Mouse (Mus musculus) forebrain, embryonic 11.5 days (tissue): ENCODE results near the gene Saa1. TPM values are rescaled to one million over a fixed set of nuclear protein-coding genes. Genes with fewer than 3 reads are reported as not detected.

Experiments
- ATAC-seq: fragments of 200-750 bp; cut with Nextera tagmentation; replicated peaks from 2 replicates; pipeline ENCODE4 v1.8.0; 2017; ENCODE audit warnings: moderate TSS enrichment; ENCODE audit not compliant: low FRiP score
- DNase-seq: peaks from one replicate; pipeline ENCODE4 v3.0.0-alpha.2; 2017; ENCODE audit warnings: low spot score
- H3K27ac ChIP-seq: fragments of 300-500 bp; sonication (generic); 2 replicates; pipeline ENCODE4 v1.5.1; 2014; ENCODE audit warnings: low read depth, low read length
- H3K27me3 ChIP-seq: fragments of 300-500 bp; sonication (generic); 2 replicates; pipeline ENCODE4 v1.6.1; 2014; ENCODE audit warnings: mild to moderate bottlenecking, low read length, mixed read lengths; ENCODE audit not compliant: control insufficient read depth, insufficient read depth
- H3K36me3 ChIP-seq: fragments of 300-500 bp; sonication (generic); 2 replicates; pipeline ENCODE4 v1.6.1; 2014; ENCODE audit warnings: mild to moderate bottlenecking, low read length, moderate library complexity, mixed read lengths; ENCODE audit not compliant: control insufficient read depth, insufficient read depth
- H3K4me1 ChIP-seq: fragments of 300-500 bp; sonication (generic); replicated peaks from 2 replicates; pipeline ENCODE4 v1.6.1; 2014; ENCODE audit warnings: low read length, mixed read lengths; ENCODE audit not compliant: control insufficient read depth, insufficient read depth
- H3K4me2 ChIP-seq: fragments of 300-500 bp; sonication (generic); 2 replicates; pipeline ENCODE4 v1.6.1; 2014; ENCODE audit warnings: low read depth, mild to moderate bottlenecking, low read length, moderate library complexity, mixed read lengths; ENCODE audit not compliant: severe bottlenecking
- H3K4me3 ChIP-seq: fragments of 300-500 bp; sonication (generic); 2 replicates; pipeline ENCODE4 v1.5.1; 2014; ENCODE audit warnings: low read depth, low read length
- H3K9ac ChIP-seq: fragments of 300-500 bp; sonication (generic); 2 replicates; pipeline ENCODE4 v1.6.1; 2014; ENCODE audit warnings: low read length
- H3K9me3 ChIP-seq: fragments of 300-500 bp; sonication (generic); 2 replicates; pipeline ENCODE4 v1.6.1; 2016; ENCODE audit warnings: low read length, mixed read lengths; ENCODE audit not compliant: control insufficient read depth
- WGBS: fragments of 180-500 bp; shearing (Covaris S2); extraction: QIAGEN DNeasy Blood & Tissue Kit; methylation state at CpG from one replicate; pipeline ENCODE4 v1.1.7; 2014; 5-methylcytosine and 5-hydroxymethylcytosine counted together
- polyA plus RNA-seq: library from polyadenylated mRNA; unstranded; fragments of >200 nt; fragmentation: Nextera tagmentation; extraction: Ambion mirVana; gene quantifications from 2 replicates; pipeline ENCODE4 v1.2.1, GENCODE M21; 2014

The Saa1 gene
- polyA plus RNA-seq, 1 experiment from 2014 or later: not detected

GRCm38 (mm10) chr7:46724396-46724795 lies 18.4 kb downstream of the Saa1 start:
- no peak for DNase-seq
- H3K9me3 ChIP-seq: no peaks in the 10 kb centered on the region
- no peak for ATAC-seq
- no peaks in the 10 kb centered on the region for H3K27me3 ChIP-seq
- WGBS: 78% methylated on average over 5 of the region's 5 CpGs
- no peak overlapping the region for H3K4me2 ChIP-seq
- H3K36me3 ChIP-seq: no peaks in the 10 kb centered on the region
- H3K4me1 ChIP-seq: no peaks in the 10 kb centered on the region
- no peak overlapping the region for H3K27ac ChIP-seq
- no peak overlapping the region for H3K4me3 ChIP-seq
- H3K9ac ChIP-seq: no peak overlapping the region

GRCm38 (mm10) chr7:46723849-46724248 lies 18.9 kb downstream of the Saa1 start:
- Histone ChIP-seq H3K9ac (no peak overlapping the region), H3K4me3 (no peak overlapping the region), H3K27ac (no peak overlapping the region), H3K36me3 (no peaks in the 10 kb centered on the region), H3K4me2 (no peak overlapping the region), H3K27me3 (no peaks in the 10 kb centered on the region), H3K4me1 (no peaks in the 10 kb centered on the region), H3K9me3 (no peaks in the 10 kb centered on the region)
- no peak for ATAC-seq
- DNase-seq: no peak
- WGBS: 89% methylated on average over 3 of the region's 3 CpGs

- no peak for DNase-seq
- ATAC-seq: no peak
- Histone ChIP-seq H3K4me1 (no peaks in the 10 kb centered on the region), H3K4me3 (no peak overlapping the region), H3K27ac (no peak overlapping the region), H3K9ac (no peak overlapping the region), H3K9me3 (no peaks in the 10 kb centered on the region), H3K27me3 (no peaks in the 10 kb centered on the region), H3K4me2 (no peak overlapping the region), H3K36me3 (no peaks in the 10 kb centered on the region)
- WGBS: 96% methylated on average over 6 of the region's 6 CpGs
These were observed 19.4 kb downstream of the Saa1 start for GRCm38 (mm10) chr7:46723354-46723753.

- 81% methylated on average over 9 of the region's 9 CpGs for WGBS
- Histone ChIP-seq H3K4me3 (no peak overlapping the region), H3K9me3 (no peaks in the 10 kb centered on the region), H3K4me2 (no peak overlapping the region), H3K9ac (no peak overlapping the region), H3K4me1 (no peaks in the 10 kb centered on the region), H3K27ac (no peak overlapping the region), H3K27me3 (no peaks in the 10 kb centered on the region), H3K36me3 (no peaks in the 10 kb centered on the region)
- ATAC-seq: no peak
- no peak for DNase-seq
These were observed 22.3 kb downstream of the Saa1 start for GRCm38 (mm10) chr7:46720460-46720859.

GRCm38 (mm10) chr7:46719526-46719925 lies 23.3 kb downstream of the Saa1 start:
- no peak overlapping the region for H3K4me2 ChIP-seq
- ATAC-seq (no peak), DNase-seq (no peak)
- H3K36me3 ChIP-seq: no peaks in the 10 kb centered on the region
- no peak overlapping the region for H3K4me3 ChIP-seq
- no peak overlapping the region for H3K27ac ChIP-seq
- H3K9ac ChIP-seq: no peak overlapping the region
- no peaks in the 10 kb centered on the region for H3K27me3 ChIP-seq
- 83% methylated on average over 7 of the region's 7 CpGs for WGBS
- H3K4me1 ChIP-seq: no peaks in the 10 kb centered on the region
- no peaks in the 10 kb centered on the region for H3K9me3 ChIP-seq

- Histone ChIP-seq H3K4me3 (no peak overlapping the region), H3K4me1 (no peaks in the 10 kb centered on the region), H3K36me3 (no peaks in the 10 kb centered on the region), H3K27ac (no peak overlapping the region), H3K4me2 (no peak overlapping the region), H3K9me3 (no peaks in the 10 kb centered on the region), H3K9ac (no peak overlapping the region), H3K27me3 (no peaks in the 10 kb centered on the region)
- WGBS: 89% methylated on average over 7 of the region's 7 CpGs
- no peak for ATAC-seq
- no peak for DNase-seq
These were observed 24.0 kb downstream of the Saa1 start for GRCm38 (mm10) chr7:46718591-46719270.

GRCm38 (mm10) chr7:46716897-46717296 lies 25.9 kb downstream of the Saa1 start:
- Histone ChIP-seq H3K36me3 (no peaks in the 10 kb centered on the region), H3K4me3 (no peak overlapping the region), H3K9ac (no peak overlapping the region), H3K4me1 (no peaks in the 10 kb centered on the region), H3K4me2 (no peak overlapping the region), H3K27ac (no peak overlapping the region), H3K9me3 (no peaks in the 10 kb centered on the region), H3K27me3 (no peaks in the 10 kb centered on the region)
- DNase-seq: no peak
- WGBS: 75% methylated on average over 5 of the region's 5 CpGs
- ATAC-seq: no peak

- Histone ChIP-seq H3K4me3 (no peak within 1 kb of the TSS), H3K9ac (no peak within 1 kb of the TSS), H3K36me3 (no peaks in the 10 kb centered on the region), H3K4me2 (no peak within 1 kb of the TSS), H3K27ac (no peak within 1 kb of the TSS), H3K9me3 (no peaks in the 10 kb centered on the region), H3K27me3 (no peaks in the 10 kb centered on the region), H3K4me1 (no peaks in the 10 kb centered on the region)
- DNase-seq (no peak), ATAC-seq (no peak)
- 90% methylated on average over 5 of the region's 5 CpGs for WGBS
These were observed 27.2 kb downstream of the Saa1 start, which contains the start of gene Saa3 for GRCm38 (mm10) chr7:46715600-46715999. Gene Saa3 (minus strand): TSS chr7:46715700.

- DNase-seq (peak; percentile 67), ATAC-seq (no peak)
- WGBS: 29% methylated on average over 6 of the region's 6 CpGs
These were observed 28.3 kb downstream of the Saa1 start for GRCm38 (mm10) chr7:46714518-46714917.

More at GRCm38 (mm10) chr7:46714518-46714917, 28.3 kb downstream of the Saa1 start:
- no peak overlapping the region for H3K9ac ChIP-seq
- no peaks in the 10 kb centered on the region for H3K27me3 ChIP-seq
- H3K27ac ChIP-seq: no peak overlapping the region
- H3K4me3 ChIP-seq: no peak overlapping the region
- no peaks in the 10 kb centered on the region for H3K9me3 ChIP-seq
- no peaks in the 10 kb centered on the region for H3K4me1 ChIP-seq
- H3K4me2 ChIP-seq: no peak overlapping the region
- H3K36me3 ChIP-seq: no peaks in the 10 kb centered on the region
